Mouse (Mus musculus) MEL (cell line): ENCODE data around the gene Gpn3. TPM values are rescaled to one million over a fixed set of nuclear protein-coding genes. Genes with fewer than 3 reads are reported as not detected.

Experiments
- DNase-seq: peaks from one replicate; pipeline ENCODE4 v3.0.0; 2011; ENCODE audit warnings: low read depth, low spot score
- H3K27ac ChIP-seq: 2 replicates; pipeline ENCODE4 v1.5.1; 2012; ENCODE audit warnings: low read depth, mild to moderate bottlenecking, control low read depth, low read length, moderate library complexity; ENCODE audit not compliant: control insufficient read depth
- H3K27me3 ChIP-seq, 2 experiments: fragments of 150-350 bp in 1 of 2; sonication (generic) in 1 of 2; 2 replicates each; pipeline ENCODE4 v1.6.1; 2012; ENCODE audit warnings: low read length in 2 of 2, mild to moderate bottlenecking in 2 of 2, improper control_type of control experiment in 1 of 2, moderate library complexity in 1 of 2; ENCODE audit not compliant: insufficient read depth in 2 of 2, control insufficient read depth in 1 of 2
- H3K36me3 ChIP-seq, 2 experiments: 2 replicates each; pipeline ENCODE4 v1.6.1; 2012 to 2014; ENCODE audit warnings: low read length in 2 of 2, improper control_type of control experiment in 1 of 2, inconsistent platforms in 1 of 2, mild to moderate bottlenecking in 1 of 2; ENCODE audit not compliant: insufficient read depth in 2 of 2, control insufficient read depth in 1 of 2
- H3K4me1 ChIP-seq, 2 experiments: fragments of 150-350 bp in 1 of 2; sonication (generic) in 1 of 2; 2 replicates each; pipeline ENCODE4 v1.6.1; 2012; ENCODE audit warnings: low read length in 2 of 2, improper control_type of control experiment in 1 of 2, mild to moderate bottlenecking in 1 of 2; ENCODE audit not compliant: insufficient read depth in 2 of 2, control insufficient read depth in 1 of 2
- H3K4me3 ChIP-seq, 2 experiments: fragments of 150-350 bp in 1 of 2; sonication (generic) in 1 of 2; 2 replicates each; pipeline ENCODE4 v1.5.1; 2012; ENCODE audit warnings: low read depth in 2 of 2, low read length in 2 of 2, mild to moderate bottlenecking in 2 of 2, moderate library complexity in 2 of 2, control low read depth in 1 of 2, improper control_type of control experiment in 1 of 2; ENCODE audit not compliant: control insufficient read depth in 1 of 2, insufficient read depth in 1 of 2
- H3K79me2 ChIP-seq: 2 replicates; pipeline ENCODE4 v1.6.1; 2012; ENCODE audit warnings: mild to moderate bottlenecking, low read length, moderate library complexity; ENCODE audit not compliant: control insufficient read depth, poor library complexity, insufficient read depth
- H3K9ac ChIP-seq: 2 replicates; pipeline ENCODE4 v1.6.1; 2012; ENCODE audit warnings: low read depth, mild to moderate bottlenecking, control low read depth, low read length, moderate library complexity; ENCODE audit not compliant: control insufficient read depth, poor library complexity, severe bottlenecking
- H3K9me3 ChIP-seq: fragments of 150-350 bp; sonication (generic); replicated peaks from 2 replicates; pipeline ENCODE4 v1.6.1; 2012; ENCODE audit warnings: mild to moderate bottlenecking, low read length, improper control_type of control experiment, moderate library complexity; ENCODE audit not compliant: insufficient read depth
- CHD1 ChIP-seq: IDR thresholded peaks from 2 replicates; pipeline ENCODE4 v1.6.1; 2012; ENCODE audit warnings: low read depth, mild to moderate bottlenecking, inconsistent platforms, low read length, improper control_type of control experiment
- CTCF ChIP-seq, 3 experiments: IDR thresholded peaks in 2 of 3; conservative IDR thresholded peaks in 1 of 3; 2 replicates each; pipeline ENCODE4 v1.5.1; 2011 to 2012; ENCODE audit warnings: low read length in 3 of 3, low read depth in 2 of 3, mild to moderate bottlenecking in 2 of 3, improper control_type of control experiment in 1 of 3, inconsistent platforms in 1 of 3, mixed read lengths in 1 of 3, moderate library complexity in 1 of 3; ENCODE audit not compliant: control insufficient read depth in 1 of 3, insufficient read depth in 1 of 3, poor library complexity in 1 of 3, severe bottlenecking in 1 of 3
- E2F4 ChIP-seq: IDR thresholded peaks from 2 replicates; pipeline ENCODE4 v1.6.1; 2011; ENCODE audit warnings: low read depth, low read length, improper control_type of control experiment, borderline replicate concordance
- ELF1 ChIP-seq: IDR thresholded peaks from 2 replicates; pipeline ENCODE4 v1.6.1; 2014; ENCODE audit warnings: low read depth, mild to moderate bottlenecking, inconsistent platforms, low read length, improper control_type of control experiment, moderate library complexity
- ETS1 ChIP-seq: IDR thresholded peaks from 2 replicates; pipeline ENCODE4 v1.6.1; 2012; ENCODE audit warnings: low read depth, mild to moderate bottlenecking, inconsistent platforms, low read length, improper control_type of control experiment, moderate library complexity
- HCFC1 ChIP-seq: IDR thresholded peaks from 2 replicates; pipeline ENCODE4 v1.6.1; 2012; ENCODE audit warnings: low read depth, mild to moderate bottlenecking, inconsistent platforms, low read length, improper control_type of control experiment, moderate library complexity
- KAT2A ChIP-seq: conservative IDR thresholded peaks from 2 replicates; pipeline ENCODE4 v1.6.1; 2012; ENCODE audit warnings: low read depth, low read length, improper control_type of control experiment, inconsistent platforms
- MAZ ChIP-seq: IDR thresholded peaks from 2 replicates; pipeline ENCODE4 v1.6.1; 2012; ENCODE audit warnings: low read depth, mild to moderate bottlenecking, inconsistent platforms, low read length, improper control_type of control experiment
- MXI1 ChIP-seq: IDR thresholded peaks from 2 replicates; pipeline ENCODE4 v1.6.1; 2011; ENCODE audit warnings: mild to moderate bottlenecking, low read depth, low read length, improper control_type of control experiment
- MYB ChIP-seq: IDR thresholded peaks from 2 replicates; pipeline ENCODE4 v1.6.1; 2011; ENCODE audit warnings: mild to moderate bottlenecking, low read depth, low read length, improper control_type of control experiment
- MYC ChIP-seq: IDR thresholded peaks from 2 replicates; pipeline ENCODE4 v1.6.1; 2011; ENCODE audit warnings: low read depth, mild to moderate bottlenecking, low read length, improper control_type of control experiment, moderate library complexity
- POLR2A ChIP-seq, 2 experiments: IDR thresholded peaks; 2 replicates each; pipeline ENCODE4 v1.6.1; 2011 to 2012; ENCODE audit warnings: low read length in 2 of 2, mild to moderate bottlenecking in 2 of 2, control low read depth in 1 of 2, improper control_type of control experiment in 1 of 2, low read depth in 1 of 2, moderate library complexity in 1 of 2; ENCODE audit not compliant: control insufficient read depth in 1 of 2, insufficient read depth in 1 of 2, poor library complexity in 1 of 2
- POLR2AphosphoS2 ChIP-seq: IDR thresholded peaks from 2 replicates; pipeline ENCODE4 v1.6.1; 2011; ENCODE audit warnings: low read length, improper control_type of control experiment
- RAD21 ChIP-seq: IDR thresholded peaks from 2 replicates; pipeline ENCODE4 v1.6.1; 2011; ENCODE audit warnings: mild to moderate bottlenecking, low read depth, low read length, improper control_type of control experiment
- SMC3 ChIP-seq: IDR thresholded peaks from 2 replicates; pipeline ENCODE4 v1.6.1; 2011; ENCODE audit warnings: low read depth, low read length, improper control_type of control experiment
- TAL1 ChIP-seq: IDR thresholded peaks from 2 replicates; pipeline ENCODE4 v1.6.1; 2012; ENCODE audit warnings: mild to moderate bottlenecking, inconsistent platforms, low read length, moderate library complexity, mixed read lengths
- TBP ChIP-seq: IDR thresholded peaks from 2 replicates; pipeline ENCODE4 v1.8.0; 2011; ENCODE audit warnings: low read depth, low read length, improper control_type of control experiment
- TCF12 ChIP-seq: IDR thresholded peaks from 2 replicates; pipeline ENCODE4 v1.6.1; 2014; ENCODE audit warnings: low read depth, mild to moderate bottlenecking, inconsistent platforms, low read length, improper control_type of control experiment, moderate library complexity
- UBTF ChIP-seq: IDR thresholded peaks from 2 replicates; pipeline ENCODE4 v1.6.1; 2012; ENCODE audit warnings: low read depth, mild to moderate bottlenecking, inconsistent platforms, low read length, improper control_type of control experiment, moderate library complexity, borderline replicate concordance; ENCODE audit not compliant: insufficient read depth
- ZC3H11A ChIP-seq: IDR thresholded peaks from 2 replicates; pipeline ENCODE4 v1.6.1; 2012; ENCODE audit warnings: low read depth, mild to moderate bottlenecking, inconsistent platforms, low read length, improper control_type of control experiment
- ZKSCAN1 ChIP-seq: IDR thresholded peaks from 2 replicates; pipeline ENCODE4 v1.6.1; 2012; ENCODE audit warnings: low read depth, mild to moderate bottlenecking, inconsistent platforms, low read length, improper control_type of control experiment, moderate library complexity
- ZNF384 ChIP-seq: IDR thresholded peaks from 2 replicates; pipeline ENCODE4 v1.6.1; 2012; ENCODE audit warnings: low read depth, mild to moderate bottlenecking, inconsistent platforms, low read length, improper control_type of control experiment
- polyA plus RNA-seq, 2 experiments: library from polyadenylated mRNA; stranded (reverse) in 1 of 2; unstranded in 1 of 2; fragments of >175 nt in 1 of 2; fragments of >200 nt in 1 of 2; gene quantifications; 2 replicates each; pipeline versions ENCODE4 v1.2.1 to v1.2.4; 2012; ENCODE audit warnings: low replicate concordance in 2 of 2, low read depth in 1 of 2; ENCODE audit not compliant: insufficient read length in 2 of 2, insufficient read depth in 1 of 2, missing spikeins in 1 of 2
- total RNA-seq: library from RNA; depleted of rRNA; stranded (reverse); fragments of 300-350 nt; gene quantifications from 2 replicates; pipeline ENCODE4 v1.2.3, GENCODE M21; 2012

Gene Gpn3
- total and polyA plus RNA-seq, 3 experiments: 85.6 to 89.9 TPM; not detected in 1

GRCm38 (mm10) chr5:122422071-122422964 is 50.6 kb downstream of the Gpn3 start (continued):
- TF ChIP-seq ZKSCAN1 (no peak), UBTF (0 out of 2 replicates have a peak, but pooled peaks have one; percentile 14), CTCF (IDR thresholded peaks at IDR 0.05 in 2 of 3, conservative IDR thresholded peaks at IDR 0.05 in 1 of 3; ENCODE audit: control insufficient read depth in 1 of 3, insufficient read depth in 1 of 3, low read depth in 2 of 3, low read length in 3 of 3, poor library complexity in 1 of 3, severe bottlenecking in 1 of 3) (0 out of 6 replicates have a peak, but pooled peaks of 2 of the 3 experiments have one; percentile 3 to 11), MYC (no peak), MYB (no peak), MAZ (peak; percentile 32; the same call in 1 of the 2 replicates), POLR2AphosphoS2 (peak; percentile 62; the same call in 1 of the 2 replicates), ZC3H11A (0 out of 2 replicates have a peak, but pooled peaks have one; percentile 12), ZNF384 (no peak), KAT2A (peak; percentile 41; the same call in 1 of the 2 replicates), POLR2A (IDR thresholded peaks at IDR 0.05; ENCODE audit: control insufficient read depth in 1 of 2, insufficient read depth in 1 of 2, low read depth in 1 of 2, low read length in 2 of 2, poor library complexity in 1 of 2) (peak; percentile 69 to 82; a peak in 3 of 4 replicates), SMC3 (peak; percentile 2; the same call in 1 of the 2 replicates)

- TF ChIP-seq RAD21: no peak
- TF ChIP-seq HCFC1: no peak
- no peak for TF ChIP-seq ZC3H11A
- no peak for TF ChIP-seq E2F4
- TF ChIP-seq ZKSCAN1: no peak
- TF ChIP-seq TCF12: no peak
- TF ChIP-seq TBP: no peak
- TF ChIP-seq MXI1: no peak
- TF ChIP-seq ETS1: no peak
- no peak for TF ChIP-seq TAL1
- no peak for TF ChIP-seq ELF1
- no peak for TF ChIP-seq MAZ
- no peak for TF ChIP-seq POLR2A (IDR thresholded peaks at IDR 0.05; ENCODE audit: control insufficient read depth in 1 of 2, insufficient read depth in 1 of 2, low read depth in 1 of 2, low read length in 2 of 2, poor library complexity in 1 of 2)
- no peak for TF ChIP-seq CHD1
- Histone ChIP-seq H3K4me1 (peaks cover 5% of the 10 kb centered on the region in 2 experiments; a peak in 3 of 4 replicates), H3K79me2 (peaks cover 29% of the 10 kb centered on the region), H3K4me3 (peak overlapping the region; percentile 93 to 97), H3K27ac (0 out of 2 replicates have a peak overlapping the region, but pooled peaks have one; percentile 9), H3K36me3 (peaks cover 4 to 7% of the 10 kb centered on the region in 2 experiments; a peak in 2 of 4 replicates), H3K9ac (peak overlapping the region; percentile 94), H3K9me3 (no peaks in the 10 kb centered on the region), H3K27me3 (no peaks in the 10 kb centered on the region)
- peak; percentile 41 for DNase-seq
Observed at GRCm38 (mm10) chr5:122423083-122423482, 51.4 kb downstream of the Gpn3 start.
